Mouse (Mus musculus) heart, embryonic 12.5 days (tissue): ENCODE results near the gene Erbb3. TPM values are rescaled to one million over a fixed set of nuclear protein-coding genes. Genes with fewer than 3 reads are reported as not detected.

Experiments used
- ATAC-seq: fragments of 200-750 bp; cut with Nextera tagmentation; 2 replicates; pipeline ENCODE4 v1.8.0; 2017; ENCODE audit warnings: moderate TSS enrichment, moderate library complexity; ENCODE audit not compliant: insufficient number of reproducible peaks, low FRiP score
- H3K27ac ChIP-seq: fragments of 300-500 bp; sonication (generic); 2 replicates; pipeline ENCODE4 v1.5.1; 2016; ENCODE audit warnings: mild to moderate bottlenecking, moderate library complexity; ENCODE audit not compliant: poor library complexity, severe bottlenecking
- H3K27me3 ChIP-seq: fragments of 300-500 bp; sonication (generic); replicated peaks from 2 replicates; pipeline ENCODE4 v1.6.1; 2016; ENCODE audit warnings: mild to moderate bottlenecking, moderate library complexity
- H3K36me3 ChIP-seq: fragments of 300-500 bp; sonication (generic); 2 replicates; pipeline ENCODE4 v1.6.1; 2016; ENCODE audit warnings: mild to moderate bottlenecking, moderate library complexity
- H3K4me1 ChIP-seq: fragments of 300-500 bp; sonication (generic); replicated peaks from 2 replicates; pipeline ENCODE4 v1.6.1; 2016; ENCODE audit warnings: mild to moderate bottlenecking
- H3K4me2 ChIP-seq: fragments of 300-500 bp; sonication (generic); 2 replicates; pipeline ENCODE4 v1.6.1; 2016; ENCODE audit warnings: mild to moderate bottlenecking, moderate library complexity
- H3K4me3 ChIP-seq: fragments of 300-500 bp; sonication (generic); 2 replicates; pipeline ENCODE4 v1.5.1; 2016; ENCODE audit warnings: mild to moderate bottlenecking
- H3K9ac ChIP-seq: fragments of 300-500 bp; sonication (generic); 2 replicates; pipeline ENCODE4 v1.6.1; 2016; ENCODE audit warnings: mild to moderate bottlenecking, moderate library complexity
- H3K9me3 ChIP-seq: fragments of 300-500 bp; sonication (generic); replicated peaks from 2 replicates; pipeline ENCODE4 v1.6.1; 2016; ENCODE audit warnings: mild to moderate bottlenecking, moderate library complexity
- WGBS: fragments of 180-500 bp; shearing (Covaris S2); methylation state at CpG from one replicate; pipeline ENCODE4 v1.1.7; 2016; 5-methylcytosine and 5-hydroxymethylcytosine counted together
- polyA plus RNA-seq: library from polyadenylated mRNA; unstranded; fragments of >200 nt; fragmentation: Nextera tagmentation; extraction: Ambion mirVana; gene quantifications from 2 replicates; pipeline ENCODE4 v1.2.1, GENCODE M21; 2016

Erbb3 gene
- polyA plus RNA-seq, 1 experiment from 2014 or later = 7.6 TPM

- H3K27ac ChIP-seq = no peak overlapping the region
- peaks cover 36% of the 10 kb centered on the region for H3K4me1 ChIP-seq
- H3K9me3 ChIP-seq = no peaks in the 10 kb centered on the region
- no peak overlapping the region for H3K4me3 ChIP-seq
- no peaks in the 10 kb centered on the region; the same call in 1 of the 2 replicates for H3K36me3 ChIP-seq
- H3K27me3 ChIP-seq = peaks cover 42% of the 10 kb centered on the region
- H3K4me2 ChIP-seq = 0 out of 2 replicates have a peak overlapping the region, but pooled peaks have one; percentile 1
- no peak for ATAC-seq
- H3K9ac ChIP-seq = peak overlapping the region; percentile 38; the same call in 1 of the 2 replicates
- WGBS = 6% methylated on average over 1 of the region's 1 CpGs
Observed at GRCm38 (mm10) chr10:128586546-128586945, 2.9 kb downstream of the Erbb3 start.

GRCm38 (mm10) chr10:128584386-128584785 lies 5.1 kb downstream of the Erbb3 start:
- H3K4me3 ChIP-seq = no peak overlapping the region

DNA sequence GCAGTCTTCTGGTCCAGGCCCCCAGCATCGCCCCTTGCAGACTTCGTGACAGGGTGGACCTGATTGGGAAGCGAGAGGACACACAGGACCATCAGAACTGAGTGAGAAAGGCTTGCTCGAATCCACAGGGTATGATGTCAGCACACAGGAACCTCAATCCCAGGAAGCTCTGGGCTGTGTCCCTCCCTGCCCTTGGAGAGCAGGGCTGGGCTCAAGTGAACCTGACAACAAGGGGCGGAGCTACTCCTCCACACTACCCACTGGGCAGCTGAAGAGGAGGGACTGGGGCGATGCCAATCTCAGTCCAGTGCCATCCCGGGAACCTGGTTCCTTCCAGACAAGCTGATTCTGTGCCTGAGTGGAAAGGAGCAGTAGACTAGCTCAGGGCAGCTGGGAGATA lies 5.8 kb downstream of the Erbb3 start:
- peak overlapping the region; percentile 21; the same call in 1 of the 2 replicates for H3K27ac ChIP-seq

More at GRCm38 (mm10) chr10:128584386-128584785, 5.1 kb downstream of the Erbb3 start:
- ATAC-seq = no peak
- peaks cover 36% of the 10 kb centered on the region for H3K4me1 ChIP-seq
- peaks cover 4% of the 10 kb centered on the region; the same call in 1 of the 2 replicates for H3K36me3 ChIP-seq
- H3K27ac ChIP-seq = no peak overlapping the region
- no peaks in the 10 kb centered on the region for H3K9me3 ChIP-seq
- 17% methylated on average over 4 of the region's 4 CpGs for WGBS
- H3K9ac ChIP-seq = no peak overlapping the region
- H3K27me3 ChIP-seq = peaks cover 41% of the 10 kb centered on the region
- H3K4me2 ChIP-seq = peak overlapping the region; percentile 59

GRCm38 (mm10) chr10:128579731-128580130 lies 9.7 kb downstream of the Erbb3 start:
- WGBS = 75% methylated on average over 4 of the region's 4 CpGs
- no peaks in the 10 kb centered on the region for H3K9me3 ChIP-seq
- ATAC-seq = no peak
- peaks cover 2% of the 10 kb centered on the region; the same call in 1 of the 2 replicates for H3K27me3 ChIP-seq
- no peak overlapping the region for H3K4me3 ChIP-seq
- peaks cover 18% of the 10 kb centered on the region for H3K4me1 ChIP-seq
- H3K4me2 ChIP-seq = no peak overlapping the region
- H3K36me3 ChIP-seq = peaks cover 17% of the 10 kb centered on the region
- H3K27ac ChIP-seq = no peak overlapping the region
- no peak overlapping the region for H3K9ac ChIP-seq

More for the DNA sequence above, 5.8 kb downstream of the Erbb3 start:
- 10% methylated on average over 7 of the region's 7 CpGs for WGBS
- H3K9me3 ChIP-seq = no peaks in the 10 kb centered on the region
- peaks cover 34% of the 10 kb centered on the region for H3K27me3 ChIP-seq
- H3K4me2 ChIP-seq = peak overlapping the region; percentile 59
- H3K4me1 ChIP-seq = peaks cover 29% of the 10 kb centered on the region
- peaks cover 6% of the 10 kb centered on the region; the same call in 1 of the 2 replicates for H3K36me3 ChIP-seq
- peak overlapping the region; percentile 30 for H3K4me3 ChIP-seq
- ATAC-seq = peak; percentile 83
- H3K9ac ChIP-seq = peak overlapping the region; percentile 56

- ATAC-seq = no peak
- WGBS = 80% methylated on average over 3 of the region's 3 CpGs
- peaks cover 21% of the 10 kb centered on the region for H3K36me3 ChIP-seq
- H3K9me3 ChIP-seq = no peaks in the 10 kb centered on the region
- H3K27ac ChIP-seq = no peak overlapping the region
- H3K4me1 ChIP-seq = peaks cover 15% of the 10 kb centered on the region
- H3K27me3 ChIP-seq = no peaks in the 10 kb centered on the region
- no peak overlapping the region for H3K4me2 ChIP-seq
- H3K4me3 ChIP-seq = no peak overlapping the region
- H3K9ac ChIP-seq = no peak overlapping the region
Observed at GRCm38 (mm10) chr10:128579298-128579697, 10.2 kb downstream of the Erbb3 start.

DNA sequence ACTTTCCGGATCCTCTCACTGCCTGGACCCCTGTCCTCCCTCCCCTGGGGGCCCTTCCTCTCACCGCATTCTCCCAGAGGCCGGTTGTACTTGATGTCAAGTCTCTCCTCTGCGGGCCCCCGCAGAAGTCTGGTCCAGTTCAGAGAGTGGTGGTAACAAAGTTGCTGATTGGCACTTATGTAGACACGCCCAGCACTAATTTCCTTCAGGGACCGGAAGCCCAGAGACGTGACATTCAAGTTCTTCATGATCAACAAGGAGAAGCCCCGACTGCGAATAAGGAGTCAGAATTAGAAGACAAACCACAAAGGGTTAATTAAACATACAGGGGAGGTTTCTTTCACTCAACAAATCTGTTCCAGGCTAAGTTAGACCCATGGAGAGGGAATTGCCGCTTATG lies 11.1 kb downstream of the Erbb3 start:
- ATAC-seq = no peak
- H3K4me3 ChIP-seq = no peak overlapping the region
- H3K27ac ChIP-seq = no peak overlapping the region
- H3K9me3 ChIP-seq = no peaks in the 10 kb centered on the region
- H3K4me2 ChIP-seq = no peak overlapping the region
- peaks cover 21% of the 10 kb centered on the region for H3K36me3 ChIP-seq
- peaks cover 6% of the 10 kb centered on the region for H3K4me1 ChIP-seq
- H3K27me3 ChIP-seq = no peaks in the 10 kb centered on the region
- 61% methylated on average over 11 of the region's 11 CpGs for WGBS
- no peak overlapping the region for H3K9ac ChIP-seq

DNA sequence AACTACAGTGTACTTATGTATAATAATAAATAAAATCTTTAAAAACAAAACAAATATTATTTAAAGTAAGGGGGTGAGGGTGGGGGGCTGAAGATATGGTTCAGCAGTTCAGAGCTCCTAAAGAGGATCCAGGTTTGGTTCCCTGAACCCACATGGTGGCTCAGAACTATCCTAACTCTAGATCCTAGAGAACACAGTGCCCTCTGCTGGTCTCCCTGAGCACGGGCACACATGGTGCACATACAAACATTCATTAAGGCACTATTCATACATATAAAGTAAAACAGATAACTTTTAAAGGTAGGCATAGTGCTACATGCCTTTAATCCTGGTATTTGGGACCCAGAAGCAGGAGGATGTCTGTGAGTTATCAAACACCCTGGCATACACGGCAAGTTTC lies 14.4 kb downstream of the Erbb3 start:
- Histone ChIP-seq H3K9ac (no peak overlapping the region), H3K9me3 (no peaks in the 10 kb centered on the region), H3K27me3 (no peaks in the 10 kb centered on the region), H3K4me3 (no peak overlapping the region), H3K27ac (no peak overlapping the region), H3K36me3 (peaks cover 41% of the 10 kb centered on the region), H3K4me2 (no peak overlapping the region), H3K4me1 (no peaks in the 10 kb centered on the region)
- 88% methylated on average over 2 of the region's 2 CpGs for WGBS
- ATAC-seq = no peak

- peak within 1 kb of the TSS; percentile 86 for H3K27ac ChIP-seq
- H3K27me3 ChIP-seq = no peaks in the 10 kb centered on the region
- peak; percentile 98 for ATAC-seq
- H3K4me2 ChIP-seq = peak within 1 kb of the TSS; percentile 89
- peak within 1 kb of the TSS; percentile 94 for H3K9ac ChIP-seq
- no peaks in the 10 kb centered on the region for H3K9me3 ChIP-seq
- WGBS = 0% methylated on average over 58 of the region's 58 CpGs
- peaks cover 43% of the 10 kb centered on the region for H3K36me3 ChIP-seq
- peaks cover 14% of the 10 kb centered on the region for H3K4me1 ChIP-seq
- H3K4me3 ChIP-seq = peak within 1 kb of the TSS; percentile 85
Observed at GRCm38 (mm10) chr10:128565788-128566531, 23.5 kb downstream of the Erbb3 start, which contains the start of gene Pa2g4. Gene Pa2g4, minus strand, starts transcription at chr10:128565987.

DNA sequence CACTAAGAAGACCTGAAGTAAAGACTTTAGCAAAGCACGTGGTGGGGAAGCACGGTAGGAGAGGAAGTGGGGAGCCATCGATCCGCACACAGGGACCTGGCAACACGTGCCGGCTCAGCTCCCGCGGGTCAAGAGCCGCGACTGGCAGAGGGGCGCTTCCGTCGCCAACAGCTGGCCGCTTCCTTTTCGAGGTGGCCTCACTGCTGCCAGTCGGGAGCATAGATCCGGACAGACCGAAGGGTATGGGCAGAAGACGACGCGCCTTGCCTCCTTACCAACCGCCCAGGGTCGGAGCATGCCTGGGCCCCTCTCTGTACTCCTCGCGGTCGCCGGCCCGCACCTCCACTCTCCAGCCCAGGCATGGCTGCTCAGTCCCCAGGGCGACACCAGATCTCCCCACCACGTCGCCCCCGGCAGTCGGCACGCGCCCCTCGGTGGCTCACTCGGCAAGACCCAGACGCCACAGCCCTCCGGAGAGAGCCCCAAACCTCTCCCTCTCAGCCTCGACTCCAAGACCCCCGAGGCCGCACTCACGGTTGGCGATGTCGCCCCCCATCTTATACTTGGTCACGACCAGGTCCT lies 24.2 kb downstream of the Erbb3 start:
- Histone ChIP-seq H3K27me3 (no peaks in the 10 kb centered on the region), H3K4me3 (peak overlapping the region; percentile 85), H3K4me1 (peaks cover 14% of the 10 kb centered on the region), H3K9me3 (no peaks in the 10 kb centered on the region), H3K4me2 (peak overlapping the region; percentile 89), H3K27ac (peak overlapping the region; percentile 86), H3K36me3 (peaks cover 46% of the 10 kb centered on the region), H3K9ac (peak overlapping the region; percentile 94)
- ATAC-seq = peak; percentile 30
- under 1% methylated on average over 46 of the region's 46 CpGs for WGBS

GRCm38 (mm10) chr10:128563544-128563943 lies 25.9 kb downstream of the Erbb3 start:
- Histone ChIP-seq H3K27ac (no peak overlapping the region), H3K9me3 (no peaks in the 10 kb centered on the region), H3K27me3 (no peaks in the 10 kb centered on the region), H3K4me1 (peaks cover 14% of the 10 kb centered on the region), H3K36me3 (peaks cover 54% of the 10 kb centered on the region), H3K4me3 (no peak overlapping the region), H3K9ac (no peak overlapping the region; the same call in 1 of the 2 replicates), H3K4me2 (peak overlapping the region; percentile 25; the same call in 1 of the 2 replicates)
- ATAC-seq = no peak
- 88% methylated on average over 6 of the region's 6 CpGs for WGBS

- no peak for ATAC-seq
- whole genome bisulfite sequencing = 82% methylated on average over 6 of the region's 6 CpGs
- H3K36me3 ChIP-seq = peaks cover 53% of the 10 kb centered on the region
Observed at GRCm38 (mm10) chr10:128556963-128557362, 32.5 kb downstream of the Erbb3 start.

More at GRCm38 (mm10) chr10:128556963-128557362, 32.5 kb downstream of the Erbb3 start:
- Histone ChIP-seq H3K27me3 (no peaks in the 10 kb centered on the region), H3K9ac (no peak overlapping the region), H3K4me3 (no peak overlapping the region), H3K4me2 (no peak overlapping the region), H3K4me1 (no peaks in the 10 kb centered on the region), H3K9me3 (no peaks in the 10 kb centered on the region), H3K27ac (no peak overlapping the region)
